Mouse (Mus musculus): Measurements from ENCODE around the gene Fam53b.

Gene Fam53b

GRCm38 (mm10) chr7:132702492-132703070 lies 111.1 kb downstream of the Fam53b start:
- DNase-seq, result no peak

GRCm38 (mm10) chr7:132702024-132702423 lies 111.7 kb downstream of the Fam53b start:
- DNase-seq, result no peak

GRCm38 (mm10) chr7:132701412-132701811 lies 112.3 kb downstream of the Fam53b start:
- no peak for DNase-seq

GRCm38 (mm10) chr7:132700107-132700506 lies 113.6 kb downstream of the Fam53b start:
- DNase-seq, result no peak

GRCm38 (mm10) chr7:132699639-132700038 lies 114.0 kb downstream of the Fam53b start:
- no peak for DNase-seq

- DNase-seq, result no peak
Observed at GRCm38 (mm10) chr7:132699165-132699564, 114.5 kb downstream of the Fam53b start.

- no peak for DNase-seq
Observed at GRCm38 (mm10) chr7:132698737-132699136, 114.9 kb downstream of the Fam53b start.

- no peak for DNase-seq
Observed at GRCm38 (mm10) chr7:132697258-132697796, 116.4 kb downstream of the Fam53b start.

- no peak for DNase-seq
Observed at GRCm38 (mm10) chr7:132693561-132693960, 120.1 kb downstream of the Fam53b start.

- DNase-seq, result peak; percentile 65
Observed at GRCm38 (mm10) chr7:132692719-132693118, 121.0 kb downstream of the Fam53b start.

GRCm38 (mm10) chr7:132690716-132691472 lies 122.8 kb downstream of the Fam53b start:
- DNase-seq, result no peak

- no peak for DNase-seq
Observed at GRCm38 (mm10) chr7:132689722-132690121, 124.0 kb downstream of the Fam53b start.

- no peak for DNase-seq
Observed at GRCm38 (mm10) chr7:132688721-132689120, 125.0 kb downstream of the Fam53b start.

- DNase-seq, result no peak
Observed at GRCm38 (mm10) chr7:132687897-132688296, 125.8 kb downstream of the Fam53b start.

GRCm38 (mm10) chr7:132686515-132686914 lies 127.2 kb downstream of the Fam53b start:
- no peak for DNase-seq

GRCm38 (mm10) chr7:132683923-132684322 lies 129.8 kb downstream of the Fam53b start:
- DNase-seq, result no peak

GRCm38 (mm10) chr7:132682901-132683300 lies 130.8 kb downstream of the Fam53b start:
- DNase-seq, result no peak

GRCm38 (mm10) chr7:132682336-132682735 lies 131.3 kb downstream of the Fam53b start:
- no peak for DNase-seq

GRCm38 (mm10) chr7:132681831-132682230 lies 131.9 kb downstream of the Fam53b start:
- no peak for DNase-seq

- DNase-seq, result no peak
Observed at GRCm38 (mm10) chr7:132681296-132681695, 132.4 kb downstream of the Fam53b start.

- no peak for DNase-seq
Observed at GRCm38 (mm10) chr7:132679549-132679948, 134.1 kb downstream of the Fam53b start.

GRCm38 (mm10) chr7:132679117-132679516 lies 134.6 kb downstream of the Fam53b start:
- DNase-seq, result no peak

- DNase-seq, result no peak
Observed at GRCm38 (mm10) chr7:132675922-132676321, 137.8 kb downstream of the Fam53b start.

Measured in right cerebral cortex, postnatal 4 days (tissue).